Mouse (Mus musculus) thymus, adult 2 months (tissue): ENCODE data around the gene Npnt.

Source experiments
- CTCF ChIP-seq: fragments of 200-500 bp; IDR thresholded peaks from 2 replicates; pipeline ENCODE4 v1.5.1; 2012; ENCODE audit warnings: mild to moderate bottlenecking, control low read depth, low read length, moderate library complexity, borderline replicate concordance; ENCODE audit not compliant: control insufficient read depth, poor library complexity, insufficient read depth; ENCODE audit errors: extremely low read depth
- POLR2A ChIP-seq: fragments of 200-500 bp; IDR thresholded peaks from 2 replicates; pipeline ENCODE4 v1.6.1; 2012; ENCODE audit warnings: mild to moderate bottlenecking, low read length, control low read depth, moderate library complexity; ENCODE audit not compliant: control insufficient read depth, poor library complexity, insufficient read depth; ENCODE audit errors: extremely low read depth

DNA sequence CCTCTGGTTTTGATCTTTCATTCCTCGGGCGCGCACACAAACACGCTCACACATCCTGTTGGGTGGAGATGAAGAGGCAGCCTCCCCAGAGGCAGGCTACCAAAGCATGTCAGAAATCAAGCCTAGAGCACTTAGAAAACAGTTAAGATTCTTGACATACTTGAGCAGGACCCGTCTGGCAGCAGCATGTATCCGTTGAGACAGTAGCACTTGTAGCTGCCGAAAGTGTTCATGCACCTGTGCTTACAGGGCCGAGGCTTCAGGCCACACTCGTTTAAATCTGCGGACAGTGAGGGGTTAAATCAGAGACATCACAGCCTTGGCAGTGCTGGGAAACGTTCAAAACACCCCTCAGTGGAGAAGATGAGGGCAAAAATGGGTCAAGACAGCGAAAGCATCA is 40.4 kb downstream of the Npnt start:
- TF ChIP-seq CTCF, result no peak
- TF ChIP-seq POLR2A, result no peak
